In genomic region chr8:95589282-95589681, GRCm38 (mm10) we compare ENCODE assay signal across 27 mouse cellular contexts. TPM values are rescaled to one million over a fixed set of nuclear protein-coding genes. Genes with fewer than 3 reads are reported as not detected.
DNase-seq lines count a peak whose midpoint lies in the region; ATAC-seq and TF ChIP-seq lines count a peak whose summit lies in the region.
"Had no signal": no experiment of that assay in that cellular context is flagged by ENCODE, and none has a peak within 500 bp of the region (broad histone marks: within the 10 kb centered on the region; RNA-seq: fewer than 3 reads in every experiment).

No protein-coding gene starts in this region.

- no peaks in the 10 kb centered on the region for H3K27me3 ChIP-seq in E14TG2a.4 (ENCODE audit: insufficient read depth, low read length)
- H3K27me3 ChIP-seq: forebrain, embryonic 15.5 days; heart, embryonic 12.5 days; hindbrain, embryonic 13.5 days; limb, embryonic 12.5 days; liver, embryonic 13.5 days; neural tube, embryonic 15.5 days had no signal

- H3K9me3 ChIP-seq in E14TG2a.4 (ENCODE audit: low read length), result peaks cover 4% of the 10 kb centered on the region; the same call in 1 of the 2 replicates
- H3K9me3 ChIP-seq: embryonic facial prominence, embryonic 10.5 days; forebrain, embryonic 15.5 days; midbrain, embryonic 12.5 days; neural tube, embryonic 15.5 days had no signal

- intact Hi-C loops in left cerebral cortex, adult 2 months (cut with DNase I), result loop anchor here (5.0 kb wide), 2 partner anchors 87 to 242 kb away; no protein-coding TSS in a partner anchor
- intact Hi-C loops in left cerebral cortex, postnatal 4 days (cut with DNase I), result no loop called here

- H3K4me1 ChIP-seq in E14TG2a.4 (replicated peaks; ENCODE audit: low read depth, low read length), result peaks cover 16% of the 10 kb centered on the region
- H3K4me1 ChIP-seq: embryonic facial prominence, embryonic 10.5 days; forebrain, embryonic 15.5 days; hindbrain, embryonic 13.5 days; limb, embryonic 12.5 days; midbrain, embryonic 12.5 days; neural tube, embryonic 15.5 days had no signal

- no peak overlapping the region for H3K4me3 ChIP-seq in left cerebral cortex, adult 2 months
- H3K4me3 ChIP-seq in E14TG2a.4 (replicated peaks; ENCODE audit: low read length), result no peak overlapping the region; the same call in 1 of the 2 replicates
- H3K4me3 ChIP-seq: embryonic facial prominence, embryonic 10.5 days; forebrain, embryonic 15.5 days; heart, embryonic 12.5 days; hindbrain, embryonic 13.5 days; limb, embryonic 12.5 days; liver, embryonic 13.5 days; midbrain, embryonic 12.5 days; neural tube, embryonic 15.5 days had no signal

- H3K27ac ChIP-seq in left cerebral cortex, adult 2 months, result peak overlapping the region; percentile 50; the same call in 1 of the 2 replicates
- H3K27ac ChIP-seq: embryonic facial prominence, embryonic 10.5 days; forebrain, embryonic 15.5 days; hindbrain, embryonic 13.5 days; limb, embryonic 12.5 days; liver, embryonic 13.5 days; midbrain, embryonic 12.5 days; neural tube, embryonic 15.5 days had no signal

- DNase-seq in adrenal gland, postnatal 25 days, result peak; percentile 9
- DNase-seq in adrenal gland, postnatal 10 days, result no peak
- no peak for DNase-seq in left cerebral cortex, adult 2 months (ENCODE audit: extremely low spot score in 1 of 2, low spot score in 2 of 2)
- DNase-seq in left cerebral cortex, postnatal 4 days, result no peak
- DNase-seq in R1 (ENCODE audit: low read depth, low spot score), result peak; percentile 71
- no peak for DNase-seq in right cerebral cortex, adult 2 months (ENCODE audit: low spot score in 2 of 2)
- DNase-seq: cerebellum, adult 8-10 months; gastrocnemius, postnatal 14 days; heart, adult 18-20 months; heart, postnatal 10 days; kidney, adult 8-10 months; kidney, postnatal 10 days; liver, embryonic 13.5 days; lung, postnatal 10 days; thymus, adult 2 months; thymus, postnatal 4 days had no signal

- no peak for ATAC-seq in megakaryocyte progenitor cell, adult 5-6 weeks (replicated peaks; ENCODE audit: poor library complexity)
- ATAC-seq: forebrain, embryonic 15.5 days had no signal

- peak; percentile 23 for TF ChIP-seq CTCF in left cerebral cortex, adult 2 months (IDR thresholded peaks at IDR 0.05)
- TF ChIP-seq CTCF in E14TG2a.4 (conservative IDR thresholded peaks at IDR 0.05; ENCODE audit: low read length), result peak; percentile 43

- H3K36me3 ChIP-seq in E14TG2a.4 (ENCODE audit: insufficient read depth, low read length), result no peaks in the 10 kb centered on the region
- H3K36me3 ChIP-seq: embryonic facial prominence, embryonic 10.5 days; forebrain, embryonic 15.5 days; heart, embryonic 12.5 days; hindbrain, embryonic 13.5 days; limb, embryonic 12.5 days; liver, embryonic 13.5 days; midbrain, embryonic 12.5 days; neural tube, embryonic 15.5 days had no signal

RNA-seq across cellular contexts. Expression of gene Prss54, which starts 13.1 kb away (rescaled TPM):
- not detected in 2 replicates for total RNA-seq in adrenal gland, postnatal 25 days (2021)
- not detected for total RNA-seq in adrenal gland, postnatal 10 days (2021)
- total RNA-seq in left cerebral cortex, adult 2 months (2021), result under 1 TPM in 1 of 2 experiments, not detected in 1; 0.30 TPM
- not detected for total RNA-seq in left cerebral cortex, postnatal 4 days (2021)
- total RNA-seq in megakaryocyte progenitor cell, adult 5-6 weeks (2015), result not detected in 2 replicates
- not detected in 2 replicates for total RNA-seq in megakaryocyte progenitor cell, adult 5-6 weeks (2017)
- total RNA-seq: gastrocnemius, postnatal 14 days; heart, adult 18-20 months; heart, postnatal 10 days; left cerebral cortex, postnatal 10 days; megakaryocyte, adult 5-6 weeks had no signal

RNA-seq across cellular contexts. Expression of gene Gins3, which starts 44.0 kb away (rescaled TPM):
- total RNA-seq in adrenal gland, postnatal 25 days (2021), result 3.2 and 4.1 TPM in 2 replicates
- 1 to 10 TPM; 3.8 to 5.1 TPM for total RNA-seq in adrenal gland, postnatal 10 days (2021)
- 1 to 10 TPM; 2.8 to 3.3 TPM for total RNA-seq in left cerebral cortex, adult 2 months (2021)
- total RNA-seq in left cerebral cortex, postnatal 4 days (2021), result 1 to 10 TPM; 1.7 to 1.8 TPM
- 15.8 and 19.6 TPM in 2 replicates for total RNA-seq in megakaryocyte progenitor cell, adult 5-6 weeks (2015)
- total RNA-seq in megakaryocyte progenitor cell, adult 5-6 weeks (2017), result 21.8 and 24.3 TPM in 2 replicates

RNA-seq across cellular contexts. Expression of gene Ccdc113, which starts 55.4 kb away (rescaled TPM):
- total RNA-seq in adrenal gland, postnatal 25 days (2021), result 1.4 TPM in 1 of 2 replicates, not detected in the other
- 1 to 10 TPM in 1 of 2 experiments, under 1 TPM in 1; 0.76 to 1.2 TPM for total RNA-seq in adrenal gland, postnatal 10 days (2021)
- 1 to 10 TPM; 3.3 to 3.4 TPM for total RNA-seq in left cerebral cortex, adult 2 months (2021)
- 1 to 10 TPM in 1 of 2 experiments, under 1 TPM in 1; 0.60 to 1.0 TPM for total RNA-seq in left cerebral cortex, postnatal 4 days (2021)
- not detected in 2 replicates for total RNA-seq in megakaryocyte progenitor cell, adult 5-6 weeks (2015)
- total RNA-seq in megakaryocyte progenitor cell, adult 5-6 weeks (2017), result not detected in 2 replicates
- total RNA-seq: gastrocnemius, postnatal 14 days; megakaryocyte, adult 5-6 weeks had no signal

Comparison
In these comparisons a context has a peak if more than half of its experiments do, and no peak if none do; other contexts are left out.
1. DNase-seq: peak in adrenal gland, postnatal 25 days (single experiment) and R1 (single experiment); none in adrenal gland, postnatal 10 days (single experiment), left cerebral cortex, adult 2 months (0 of 2), left cerebral cortex, postnatal 4 days (single experiment) and right cerebral cortex, adult 2 months (0 of 2).